Mouse (Mus musculus) bone marrow, adult 2 months (tissue): ENCODE measurements around the gene Olfr286.

Source experiments
- CTCF ChIP-seq: fragments of 200-500 bp; IDR thresholded peaks from 2 replicates; pipeline ENCODE4 v1.5.1; 2011; ENCODE audit warnings: low read length, control low read depth; ENCODE audit not compliant: control insufficient read depth, insufficient read depth
- POLR2A ChIP-seq: fragments of 200-500 bp; IDR thresholded peaks from 2 replicates; pipeline ENCODE4 v1.6.1; 2011; ENCODE audit warnings: low read depth, mild to moderate bottlenecking, control low read depth, low read length, borderline replicate concordance; ENCODE audit not compliant: control insufficient read depth

GRCm38 (mm10) chr15:98195442-98195841 is 38.8 kb downstream of the Olfr286 start, which contains the start of gene Olfr288:
- no peak for TF ChIP-seq POLR2A
- TF ChIP-seq CTCF, result no peak
